Mouse (Mus musculus) right cerebral cortex, postnatal 4 days (tissue): ENCODE results near the gene Lsm2.
"Not testable (repeated sequence)": the region's sequence is repeated elsewhere in the genome, so short reads cannot be mapped to it uniquely, and the experiment has no call there.

Source experiments
- DNase-seq: peaks from one replicate; pipeline ENCODE4 v3.0.0-alpha.2; 2022

The Lsm2 gene

DNA sequence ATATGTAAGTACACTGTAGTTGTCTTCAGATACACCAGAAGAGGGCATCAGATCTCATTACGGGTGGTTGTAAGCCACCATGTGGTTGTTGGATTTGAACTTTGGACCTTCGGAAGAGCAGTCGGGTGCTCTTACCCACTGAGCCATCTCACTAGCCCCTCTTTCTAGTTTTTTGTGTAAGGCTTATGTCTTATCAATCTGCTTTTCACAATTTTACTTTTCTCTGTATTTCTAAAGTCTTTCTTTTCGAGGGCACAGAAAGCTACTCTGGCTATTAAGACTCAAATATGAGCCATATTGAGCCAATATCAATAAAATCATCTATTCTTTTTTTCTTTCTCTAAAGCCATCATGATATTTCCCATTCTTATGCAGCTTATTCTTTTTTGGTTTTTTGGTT, 13.5 kb downstream of the Lsm2 start:
- not testable (repeated sequence) for DNase-seq

DNA sequence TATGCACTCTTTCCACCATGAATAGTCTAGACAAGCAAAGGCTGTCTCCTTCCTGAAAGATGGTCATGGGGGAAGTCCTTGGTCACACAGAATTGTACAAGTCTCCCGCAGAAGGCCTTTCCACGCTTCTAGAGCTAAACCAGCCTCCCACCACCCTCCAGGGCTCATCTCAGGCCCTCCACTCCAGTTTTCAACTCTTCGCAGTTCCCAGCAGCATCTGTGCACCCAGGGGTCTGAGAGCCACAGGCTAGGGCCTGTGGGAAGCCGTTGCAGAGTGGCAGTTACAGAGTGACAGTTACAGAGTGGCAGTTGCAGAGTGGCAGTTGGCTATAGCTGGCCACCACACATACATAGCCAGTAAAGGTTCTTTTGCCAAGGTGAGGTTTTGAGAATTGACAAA, 14.3 kb downstream of the Lsm2 start:
- not testable (repeated sequence) for DNase-seq

DNA sequence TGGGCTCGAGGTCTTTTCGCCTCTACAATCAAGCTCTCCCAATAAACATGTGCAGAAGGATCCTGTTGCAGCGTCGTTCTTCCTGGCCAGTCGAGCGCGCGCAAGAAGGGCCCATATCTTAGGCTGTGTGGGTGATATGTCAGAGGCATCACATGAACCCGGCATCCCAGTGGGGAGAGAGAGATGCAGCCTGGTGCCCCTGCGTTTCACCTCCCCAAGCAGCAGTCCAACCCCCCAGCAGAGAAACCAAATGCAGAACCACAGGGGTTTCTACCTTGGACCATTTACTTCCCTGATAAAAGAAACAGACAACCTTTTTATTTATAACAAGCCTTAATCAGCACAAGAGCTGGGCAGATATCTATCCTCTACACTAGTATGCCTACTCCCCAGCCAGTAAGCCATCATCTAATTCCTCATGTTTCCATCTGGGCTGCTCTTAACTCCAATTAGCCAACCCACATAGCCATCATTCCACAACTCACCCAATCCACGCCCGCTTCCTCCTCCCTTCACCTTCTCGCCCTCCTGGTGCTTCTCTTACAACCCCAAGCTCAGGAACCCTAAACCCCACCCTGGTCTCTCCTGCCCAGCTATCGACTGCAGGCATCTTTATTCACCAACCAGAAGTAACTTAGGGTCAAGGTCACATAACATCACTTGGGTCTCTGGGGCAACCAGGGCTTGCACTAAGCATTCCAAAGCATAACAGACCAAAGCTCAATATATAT, 14.9 kb downstream of the Lsm2 start:
- DNase-seq: no peak

DNA sequence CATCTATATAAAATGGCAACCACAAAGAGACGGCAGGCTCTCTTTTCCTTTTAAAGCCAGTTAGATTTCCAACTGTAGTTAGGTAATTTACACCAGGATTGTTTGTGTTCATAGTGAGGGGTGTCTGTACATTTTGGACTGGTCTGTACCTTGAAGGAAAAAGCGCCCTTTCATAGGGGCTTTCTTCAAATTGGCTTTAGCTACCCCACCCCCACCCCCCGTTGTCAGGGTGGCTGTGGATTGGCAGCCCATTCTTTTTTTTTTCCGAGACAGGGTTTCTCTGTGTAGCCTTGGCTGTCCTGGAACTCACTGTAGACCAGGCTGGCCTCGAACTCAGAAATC, 15.5 kb downstream of the Lsm2 start:
- no peak for DNase-seq

DNA sequence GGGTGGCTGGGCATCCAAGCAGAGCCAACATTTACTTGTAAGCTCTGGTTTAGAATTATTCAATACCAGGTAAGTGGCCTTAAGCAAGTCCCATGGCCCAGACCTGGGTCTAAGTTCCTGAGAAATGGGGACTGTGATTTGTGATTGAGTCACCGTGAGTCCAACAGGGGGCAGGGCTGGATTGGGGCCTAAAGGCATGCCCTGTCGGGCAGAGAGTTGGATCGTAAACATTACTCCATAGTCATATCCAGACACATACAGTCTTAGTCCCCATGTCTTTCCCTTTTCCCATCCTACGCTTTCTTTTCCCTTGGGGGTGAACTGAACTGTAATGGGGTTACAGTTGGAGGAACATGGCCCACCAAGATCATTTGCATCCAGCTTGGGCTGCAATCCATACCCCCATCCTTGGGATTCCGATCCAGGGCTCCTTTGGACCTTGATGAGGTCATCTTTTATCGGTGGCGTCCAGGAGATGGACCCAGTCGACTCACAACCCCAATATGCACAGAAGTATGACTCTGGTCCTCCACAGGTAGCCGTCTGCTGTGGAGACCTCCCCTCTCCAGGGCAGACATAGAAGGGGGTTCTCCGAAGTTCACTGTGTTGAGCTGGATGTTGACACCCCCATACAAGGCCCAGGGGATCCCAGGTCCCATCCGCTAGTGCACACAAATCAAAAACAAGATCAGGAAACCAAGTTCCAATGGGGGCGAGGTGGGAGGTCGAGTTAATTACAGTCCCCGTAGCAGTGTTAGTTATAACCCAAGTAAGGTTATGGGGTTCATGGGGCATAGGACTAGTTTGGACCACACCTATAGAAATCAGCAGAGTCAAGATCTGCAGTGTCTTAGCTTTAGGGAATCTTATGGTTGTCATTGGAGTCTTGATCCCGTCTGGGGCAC, 17.1 kb downstream of the Lsm2 start:
- no peak for DNase-seq

DNA sequence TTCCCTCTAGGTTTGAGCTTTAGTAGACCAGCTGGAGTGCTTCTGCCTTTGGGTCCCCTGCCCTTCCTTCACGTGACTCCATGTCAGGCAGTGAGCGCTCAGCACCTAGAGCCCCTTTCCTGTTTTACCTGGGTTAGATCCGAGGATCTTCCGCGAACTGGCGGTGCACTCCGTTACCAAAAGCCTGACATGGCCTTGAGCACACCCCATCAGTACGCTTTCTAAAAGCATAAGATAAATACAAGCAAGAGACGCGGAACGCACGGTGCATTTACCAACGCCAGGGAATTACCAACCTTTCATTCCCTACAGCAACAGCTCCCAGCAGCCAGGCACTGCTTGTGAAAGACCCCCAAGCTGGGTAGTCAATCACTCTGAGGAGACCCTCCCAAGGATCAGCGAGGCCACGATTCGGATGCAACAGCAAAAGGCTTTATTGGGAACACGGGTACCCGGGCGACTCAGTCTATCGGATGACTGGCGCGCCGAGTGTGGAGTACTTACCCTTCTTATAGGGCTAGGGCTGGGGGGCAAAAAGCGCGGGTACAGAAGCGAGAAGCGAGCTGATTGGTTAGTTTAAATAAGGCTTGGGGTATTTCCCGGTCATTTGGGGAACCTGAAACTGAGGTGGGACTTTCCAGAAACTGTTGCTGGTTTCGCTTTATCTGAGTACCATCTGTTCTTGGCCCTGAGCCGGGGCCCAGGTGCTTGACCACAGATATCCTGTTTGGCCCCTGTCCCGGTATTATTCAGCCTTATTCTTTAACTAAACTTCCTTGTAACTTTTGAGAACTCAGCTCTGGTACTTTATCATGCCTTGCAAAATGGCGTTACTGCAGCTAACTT, 18.4 kb downstream of the Lsm2 start:
- DNase-seq: not testable (repeated sequence)

DNA sequence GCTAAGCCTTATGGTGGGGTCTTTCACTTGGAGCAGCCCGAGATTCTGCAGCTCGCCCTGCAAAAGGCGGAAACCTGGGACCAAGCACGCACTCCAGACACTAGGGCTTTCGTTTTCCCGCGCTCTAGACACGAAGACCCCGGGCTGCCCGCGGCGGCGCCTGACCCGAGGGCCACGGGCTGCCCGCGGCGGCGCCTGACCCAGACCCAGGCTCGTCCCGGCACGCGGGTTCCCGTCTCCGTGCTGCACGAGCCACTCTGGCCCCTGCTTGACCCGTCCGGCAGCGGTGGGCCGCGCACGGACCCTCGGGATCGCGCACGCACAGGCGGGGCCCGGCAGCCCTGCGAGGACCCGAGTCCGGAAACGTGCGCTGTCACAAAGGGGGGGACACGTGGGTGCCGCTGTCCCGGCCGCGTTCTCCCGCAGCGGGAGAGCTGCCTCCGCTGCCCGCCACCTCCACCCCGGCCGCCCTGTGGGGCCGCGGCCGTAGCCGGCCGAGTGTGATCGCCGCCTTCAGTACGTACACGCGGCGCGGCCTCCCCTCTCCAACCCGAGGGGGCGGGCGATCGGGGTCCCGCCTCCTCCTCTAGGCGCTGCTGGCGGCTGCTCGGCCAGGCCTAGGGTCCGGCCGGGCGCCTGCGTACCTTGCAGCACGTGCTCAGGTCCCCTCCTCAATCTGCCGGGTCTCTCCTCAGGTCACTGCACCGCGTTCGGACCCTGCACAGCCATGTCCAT, 19.2 kb downstream of the Lsm2 start, which contains the start of gene Vars:
Gene Vars, plus strand, starts transcription at position 271 of the 735 bp plus-strand sequence.
- peak; percentile 75 for DNase-seq

DNA sequence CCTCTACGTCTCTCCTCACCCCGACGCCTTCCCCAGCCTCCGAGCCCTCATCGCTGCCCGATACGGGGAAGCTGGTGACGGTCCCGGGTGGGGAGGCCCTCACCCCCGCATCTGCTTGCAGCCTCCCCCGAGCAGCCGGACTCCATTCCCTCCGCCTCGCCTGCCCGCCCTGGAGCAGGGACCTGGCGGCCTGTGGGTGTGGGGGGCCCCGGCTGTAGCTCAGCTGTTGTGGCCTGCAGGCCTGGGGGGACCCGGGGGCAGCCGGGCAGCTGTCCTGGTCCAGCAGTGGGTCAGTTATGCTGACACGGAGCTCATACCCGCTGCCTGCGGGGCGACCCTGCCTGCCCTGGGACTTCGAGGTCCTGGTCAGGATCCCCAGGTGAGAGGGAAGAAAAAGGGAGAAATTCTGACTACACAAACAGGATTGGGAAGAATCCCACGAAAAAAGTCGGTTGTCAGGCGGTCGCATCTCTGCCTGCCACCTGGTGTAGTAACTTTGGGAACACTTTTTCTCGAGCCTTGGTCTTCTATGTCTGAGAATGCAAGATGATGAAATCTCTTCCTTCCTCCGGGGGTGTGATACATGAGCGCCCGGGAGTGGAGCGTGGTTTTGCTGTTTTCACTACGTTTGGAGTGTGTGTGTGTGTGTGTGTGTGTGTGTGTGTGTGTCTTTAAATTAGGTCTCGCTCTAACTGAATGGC, 19.9 kb downstream of the Lsm2 start:
- DNase-seq: no peak

DNA sequence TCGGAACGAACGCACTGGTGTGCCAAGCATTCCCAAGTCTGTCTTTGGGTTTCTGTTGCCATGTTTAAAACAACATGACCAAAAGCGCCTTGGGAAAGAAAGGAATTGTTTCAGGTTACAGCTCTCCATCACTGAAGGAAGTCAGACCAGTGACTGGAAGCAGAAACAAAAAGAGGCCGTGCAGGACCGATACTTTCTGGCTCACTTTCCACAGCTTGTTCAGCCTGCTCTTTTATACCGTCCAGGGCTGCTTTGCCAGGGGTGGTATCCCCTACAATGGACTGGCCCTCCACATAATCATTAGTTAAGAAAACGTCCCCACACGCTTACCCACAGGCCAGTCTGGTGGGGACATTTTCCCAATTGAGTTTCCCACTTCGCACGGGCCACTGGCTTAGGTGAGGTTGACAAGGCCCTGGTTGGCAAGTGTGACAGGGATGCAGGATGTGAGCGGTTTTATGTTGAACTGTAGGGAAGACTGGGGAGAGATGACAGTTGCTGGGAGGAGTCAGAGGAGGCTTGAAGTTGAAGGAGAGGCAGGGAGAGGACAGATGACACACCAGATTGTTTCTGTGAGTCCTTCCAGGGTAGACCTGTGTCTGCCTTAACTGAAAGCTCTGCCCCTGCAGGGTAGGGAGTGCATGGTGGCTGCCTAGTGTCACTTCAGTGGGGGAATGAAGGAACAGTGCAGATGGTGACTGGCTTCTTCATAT, 20.6 kb downstream of the Lsm2 start:
- no peak for DNase-seq

DNA sequence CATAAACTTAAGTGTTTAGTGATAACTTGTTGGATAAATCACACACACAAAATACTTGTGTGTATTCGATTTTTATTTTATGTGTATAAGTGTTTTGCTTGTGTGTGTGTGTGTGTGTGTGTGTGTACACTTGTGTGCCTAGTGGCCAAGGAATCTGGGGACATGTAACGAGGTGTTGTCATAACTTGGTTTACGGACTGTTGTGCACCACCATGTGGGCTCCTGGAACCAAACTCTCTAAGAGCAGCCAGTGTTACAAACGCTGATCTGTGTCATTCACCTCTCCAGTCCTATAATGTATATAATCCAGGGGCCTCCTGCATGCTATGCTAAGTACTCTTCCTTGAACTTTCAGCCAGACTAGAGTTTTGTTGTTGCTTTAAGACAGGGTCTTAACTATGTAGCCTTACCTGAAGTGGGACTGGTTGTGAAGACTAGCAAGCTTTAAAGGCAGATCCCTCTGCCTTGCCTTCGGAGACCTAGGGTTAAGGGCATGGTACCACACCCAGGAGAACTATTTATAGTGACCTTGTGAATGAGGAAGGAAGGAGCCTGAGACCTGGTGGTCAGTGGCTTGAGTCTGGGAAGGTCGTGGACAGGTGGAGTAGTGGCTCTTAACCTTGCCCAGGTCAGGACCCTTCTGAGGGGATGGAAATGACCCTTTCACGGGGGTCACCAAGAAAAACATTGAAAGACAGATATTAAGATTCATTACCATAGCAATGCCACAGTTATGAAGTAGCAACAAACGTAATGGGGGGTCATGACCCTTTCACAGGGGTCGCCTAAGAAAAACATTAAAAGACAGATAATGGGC, 21.6 kb downstream of the Lsm2 start:
- DNase-seq: no peak

DNA sequence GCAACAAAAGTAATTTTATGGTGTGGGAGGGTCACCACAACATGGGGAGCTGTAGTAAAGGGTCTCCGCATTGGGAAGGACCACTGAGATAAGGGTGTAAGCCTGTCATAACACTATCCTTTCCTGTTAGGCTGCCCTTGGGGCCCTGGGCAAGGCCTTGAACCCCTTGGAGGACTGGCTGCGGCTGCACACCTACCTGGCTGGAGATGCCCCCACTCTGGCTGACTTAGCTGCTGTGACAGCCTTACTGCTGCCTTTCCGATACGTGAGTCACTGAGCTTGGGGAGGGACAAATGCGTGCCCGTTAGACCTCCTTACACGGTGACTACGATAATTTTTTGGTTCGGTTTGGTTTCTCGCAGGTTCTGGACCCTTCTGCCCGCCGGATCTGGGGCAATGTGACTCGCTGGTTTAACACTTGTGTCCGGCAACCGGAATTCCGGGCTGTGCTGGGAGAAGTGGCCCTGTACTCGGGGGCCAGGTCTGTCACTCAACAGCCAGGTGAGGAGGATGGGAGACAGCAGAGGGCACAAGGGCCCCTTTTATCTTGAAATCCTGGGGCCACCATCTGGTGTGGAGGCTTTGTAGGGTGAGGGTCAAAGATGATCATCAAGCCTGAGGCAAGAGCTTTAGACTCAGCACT, 22.5 kb downstream of the Lsm2 start:
- no peak for DNase-seq

DNA sequence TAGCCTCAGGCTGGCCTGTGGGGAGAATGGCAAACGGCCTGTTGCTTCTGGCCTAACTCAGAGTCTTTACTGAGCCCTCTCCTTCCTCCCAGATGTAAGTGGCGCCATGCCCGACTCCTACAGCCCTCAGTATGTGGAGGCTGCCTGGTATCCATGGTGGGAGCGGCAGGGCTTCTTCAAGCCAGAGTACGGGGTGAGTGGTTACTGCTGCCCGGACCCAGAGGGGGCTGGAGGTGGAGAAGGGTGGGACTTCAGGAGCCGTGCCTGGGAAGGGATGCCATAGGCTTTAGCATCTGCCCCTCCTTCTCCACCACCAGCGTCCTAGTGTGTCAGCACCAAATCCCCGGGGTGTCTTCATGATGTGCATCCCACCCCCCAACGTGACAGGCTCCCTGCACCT, 23.5 kb downstream of the Lsm2 start:
- DNase-seq: no peak

DNA sequence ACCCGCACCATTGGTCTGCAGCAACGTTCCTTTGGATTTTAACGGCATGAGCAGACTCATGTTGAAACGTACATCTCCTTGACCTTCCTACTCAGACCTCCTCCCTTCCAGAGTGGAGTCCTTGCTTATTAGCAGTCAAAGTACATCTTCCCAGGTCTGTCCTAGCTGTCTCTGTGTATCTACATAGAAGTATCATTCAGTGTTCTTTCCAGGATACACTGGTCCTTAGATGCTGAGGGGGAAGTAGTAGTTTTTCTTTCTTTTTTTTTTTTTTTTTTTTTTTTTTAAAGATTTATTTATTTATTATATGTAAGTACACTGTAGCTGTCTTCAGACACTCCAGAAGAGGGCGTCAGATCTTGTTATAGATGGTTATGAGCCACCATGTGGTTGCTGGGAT, 24.2 kb downstream of the Lsm2 start:
- not testable (repeated sequence) for DNase-seq

DNA sequence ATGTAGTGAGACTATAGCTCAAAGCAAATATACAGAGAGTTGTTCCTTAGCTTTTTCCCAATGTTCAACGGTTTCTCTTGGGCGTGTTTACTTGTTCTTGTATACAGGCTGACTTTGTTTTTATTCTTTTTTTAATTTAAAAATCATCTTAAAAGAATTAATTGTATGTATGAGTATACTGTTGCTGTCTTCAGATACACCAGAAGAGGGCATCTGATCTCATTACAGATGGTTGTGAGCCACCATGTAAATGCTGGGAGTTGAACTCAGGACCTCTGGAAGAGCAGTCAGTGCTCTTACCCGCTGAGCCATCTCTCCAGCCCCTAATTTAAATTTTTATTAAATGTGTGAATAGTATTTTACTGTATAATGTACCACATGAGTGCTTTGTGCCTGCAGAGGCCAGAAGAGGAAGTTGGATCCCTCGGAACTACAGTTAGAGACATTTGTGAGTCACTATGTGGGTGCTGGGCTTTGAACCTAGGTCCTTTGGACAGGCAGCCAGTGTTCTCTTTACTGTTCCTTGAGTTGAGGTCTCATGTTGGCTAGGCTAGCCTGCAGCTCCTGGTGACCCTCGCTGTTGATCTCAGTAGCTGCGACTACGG, 25.8 kb downstream of the Lsm2 start:
- no peak for DNase-seq

DNA sequence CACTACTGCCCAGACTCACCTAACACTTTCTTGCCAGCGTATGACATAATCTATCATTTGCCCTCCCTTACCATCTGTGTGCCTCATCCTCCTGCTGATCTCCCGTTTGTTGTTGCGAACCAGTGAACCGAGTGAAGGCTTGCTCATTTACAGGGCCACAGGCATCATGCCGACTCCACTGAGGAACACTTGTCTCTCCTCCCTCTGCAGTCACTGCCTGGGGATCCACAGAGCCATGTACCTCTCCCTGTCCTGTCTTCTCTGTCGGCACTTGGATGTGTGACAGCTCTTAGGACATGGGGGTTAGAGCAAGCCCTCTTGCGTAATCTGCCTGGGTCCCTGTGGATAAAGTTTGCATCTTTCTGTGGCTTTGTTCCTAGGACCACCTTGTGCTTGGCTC, 27.9 kb downstream of the Lsm2 start:
- DNase-seq: no peak

DNA sequence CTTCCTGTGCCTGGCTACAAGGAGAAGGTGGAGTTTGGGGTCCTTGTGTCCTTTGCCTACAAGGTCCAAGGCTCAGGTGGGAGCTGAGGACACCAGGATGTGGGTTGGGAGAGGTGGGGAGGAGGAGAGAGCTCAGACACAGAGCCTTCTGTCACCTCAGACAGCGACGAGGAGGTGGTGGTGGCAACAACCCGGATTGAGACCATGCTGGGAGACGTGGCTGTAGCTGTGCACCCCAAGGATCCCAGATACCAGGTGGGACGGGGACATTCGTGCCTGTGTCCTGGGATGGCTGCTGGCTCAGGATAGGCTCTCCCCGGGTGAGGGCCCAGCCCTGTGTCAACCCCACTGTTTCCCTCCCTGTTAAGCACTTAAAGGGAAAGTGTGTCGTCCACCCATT, 29.8 kb downstream of the Lsm2 start:
- DNase-seq: no peak

DNA sequence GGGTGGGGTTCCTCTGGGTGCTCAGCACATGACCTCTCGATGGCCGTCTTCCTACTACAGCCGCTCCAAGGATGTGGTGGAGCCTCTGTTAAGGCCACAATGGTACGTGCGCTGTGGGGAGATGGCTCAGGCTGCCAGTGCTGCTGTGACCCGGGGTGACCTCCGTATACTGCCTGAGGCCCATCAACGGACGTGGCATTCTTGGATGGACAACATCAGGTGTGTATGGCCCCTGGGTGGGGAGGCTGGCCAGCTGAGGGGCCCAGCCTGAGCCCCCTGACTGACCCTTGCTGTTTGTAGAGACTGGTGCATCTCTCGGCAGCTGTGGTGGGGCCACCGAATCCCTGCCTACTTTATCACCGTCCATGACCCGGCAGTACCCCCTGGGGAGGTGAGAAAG, 30.8 kb downstream of the Lsm2 start:
- DNase-seq: no peak

DNA sequence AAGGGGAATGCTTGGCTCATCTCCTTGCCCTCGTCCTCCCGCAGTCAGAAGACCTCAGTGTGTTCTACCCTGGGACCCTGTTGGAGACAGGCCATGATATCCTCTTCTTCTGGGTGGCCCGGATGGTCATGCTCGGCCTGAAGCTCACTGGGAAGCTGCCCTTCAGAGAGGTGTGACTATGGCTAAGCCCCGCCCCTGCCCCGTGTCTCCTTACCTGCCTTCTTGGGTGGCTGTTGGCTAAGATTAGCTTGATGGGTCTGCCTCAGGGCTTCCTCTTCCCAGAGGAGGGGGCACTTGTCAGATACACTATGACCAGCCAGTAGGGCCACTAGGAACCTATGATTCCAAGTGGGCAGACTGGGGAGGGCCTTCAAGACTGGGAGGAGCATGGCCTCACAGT, 31.6 kb downstream of the Lsm2 start:
- no peak for DNase-seq

DNA sequence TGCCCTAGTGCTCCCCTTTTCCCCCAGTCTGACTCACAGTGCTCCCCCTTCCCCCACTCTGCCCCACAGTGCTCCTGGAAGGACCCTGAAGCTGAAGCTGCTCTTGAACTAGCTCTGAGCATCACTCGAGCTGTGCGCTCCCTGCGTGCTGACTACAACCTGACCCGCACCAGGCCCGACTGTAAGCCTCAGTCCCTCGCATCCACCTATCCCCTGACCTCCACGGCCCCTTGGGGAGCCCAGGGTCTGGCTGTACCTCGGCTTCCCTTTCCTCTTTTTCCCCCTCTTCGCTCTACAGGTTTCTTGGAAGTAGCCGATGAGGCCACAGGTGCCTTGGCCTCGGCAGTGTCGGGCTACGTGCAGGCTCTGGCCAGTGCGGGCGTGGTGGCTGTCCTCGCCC, 33.6 kb downstream of the Lsm2 start:
- DNase-seq: no peak
